Mouse (Mus musculus) spleen, adult 2 months (tissue): Measurements from ENCODE around the gene Tns1.

Experiments
- CTCF ChIP-seq: fragments of 200-500 bp; IDR thresholded peaks from 2 replicates; pipeline ENCODE4 v1.5.1; 2011; ENCODE audit warnings: mild to moderate bottlenecking, inconsistent platforms; ENCODE audit not compliant: insufficient read depth, insufficient read length, insufficient replicate concordance; ENCODE audit errors: extremely low read depth
- POLR2A ChIP-seq: fragments of 200-500 bp; IDR thresholded peaks from 2 replicates; pipeline ENCODE4 v1.6.1; 2011; ENCODE audit warnings: low read depth, low read length, inconsistent platforms

- TF ChIP-seq CTCF: no peak
- no peak for TF ChIP-seq POLR2A
These were observed 219.0 kb downstream of the Tns1 start for GRCm38 (mm10) chr1:73905111-73905810.
